Mouse (Mus musculus) 416B (cell line): ENCODE data around the gene Cyp1a2.
A peak's percentile ranks its signal among the peaks of the same experiment; 100 is the strongest.

Source experiments
- DNase-seq: peaks from one replicate; pipeline ENCODE4 v3.0.0; 2011; ENCODE audit warnings: low read depth

Cyp1a2 gene

GRCm38 (mm10) chr9:57646551-57647103 is 36.9 kb downstream of the Cyp1a2 start:
- DNase-seq: peak; percentile 98

- DNase-seq: peak; percentile 92
Measured at GRCm38 (mm10) chr9:57644944-57645893, 38.3 kb downstream of the Cyp1a2 start.

GRCm38 (mm10) chr9:57644442-57644943 is 39.0 kb downstream of the Cyp1a2 start:
- DNase-seq: peak; percentile 39

- DNase-seq: peak; percentile 95
Measured at GRCm38 (mm10) chr9:57643856-57644180, 39.7 kb downstream of the Cyp1a2 start.

GRCm38 (mm10) chr9:57643169-57643855 is 40.2 kb downstream of the Cyp1a2 start:
- DNase-seq: no peak

- DNase-seq: no peak
Measured at GRCm38 (mm10) chr9:57641775-57642550, 41.5 kb downstream of the Cyp1a2 start.

GRCm38 (mm10) chr9:57641022-57641421 is 42.5 kb downstream of the Cyp1a2 start:
- no peak for DNase-seq

- DNase-seq: peak; percentile 95
Measured at GRCm38 (mm10) chr9:57640384-57640783, 43.1 kb downstream of the Cyp1a2 start.

GRCm38 (mm10) chr9:57639661-57640328 is 43.7 kb downstream of the Cyp1a2 start:
- no peak for DNase-seq

GRCm38 (mm10) chr9:57638651-57639459 is 44.6 kb downstream of the Cyp1a2 start:
- peak; percentile 58 for DNase-seq

- DNase-seq: peak; percentile 84
Measured at GRCm38 (mm10) chr9:57637741-57638322, 45.7 kb downstream of the Cyp1a2 start.

- DNase-seq: no peak
Measured at GRCm38 (mm10) chr9:57637272-57637671, 46.2 kb downstream of the Cyp1a2 start.

GRCm38 (mm10) chr9:57633481-57634024 is 50.0 kb downstream of the Cyp1a2 start:
- peak; percentile 76 for DNase-seq

GRCm38 (mm10) chr9:57629118-57629874 is 54.2 kb downstream of the Cyp1a2 start:
- peak; percentile 64 for DNase-seq

GRCm38 (mm10) chr9:57628717-57629116 is 54.8 kb downstream of the Cyp1a2 start:
- DNase-seq: no peak

GRCm38 (mm10) chr9:57627892-57628291 is 55.6 kb downstream of the Cyp1a2 start:
- no peak for DNase-seq

- no peak for DNase-seq
Measured at GRCm38 (mm10) chr9:57627191-57627590, 56.3 kb downstream of the Cyp1a2 start.
